Mouse (Mus musculus): ENCODE data around the gene Kcnh1. TPM values are rescaled to one million over a fixed set of nuclear protein-coding genes. Genes with fewer than 3 reads are reported as not detected.

Kcnh1 gene
- polyA plus RNA-seq, 1 experiment from 2014 or later, result 0.81 TPM

DNA sequence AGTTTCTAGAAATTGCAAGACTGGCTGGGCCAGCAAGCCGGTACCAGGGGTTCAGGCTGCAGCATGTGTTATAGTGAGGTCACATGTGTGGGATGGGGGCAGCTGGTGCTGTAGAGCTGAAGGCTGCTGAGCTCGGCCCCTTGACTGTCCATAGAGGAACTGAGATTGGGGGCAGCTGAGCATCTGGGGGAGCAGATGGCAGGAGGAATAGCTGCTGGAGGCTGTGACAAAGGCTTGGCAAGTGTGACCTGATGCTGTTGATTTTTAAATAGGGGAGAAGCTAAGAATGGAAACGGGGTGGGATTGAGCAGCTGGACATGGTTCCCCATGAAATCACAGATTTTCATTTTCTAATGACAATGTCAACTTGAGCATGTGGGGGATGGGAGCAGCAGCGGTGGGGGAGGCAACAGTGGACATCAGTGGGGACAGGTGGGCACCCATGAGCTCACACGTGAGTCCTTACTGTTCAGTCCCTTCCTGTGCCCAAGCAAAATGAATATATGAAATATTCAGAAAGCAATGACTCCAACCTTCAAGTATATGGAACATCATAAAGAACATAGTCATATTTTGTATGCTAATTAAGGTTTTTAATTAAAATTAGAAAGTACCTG is 367.5 kb downstream of the Kcnh1 start:
- H3K36me3 ChIP-seq (ENCODE audit: poor library complexity, severe bottlenecking), result no peaks in the 10 kb centered on the region
- H3K9me3 ChIP-seq (replicated peaks), result no peaks in the 10 kb centered on the region
- no peak overlapping the region for H3K9ac ChIP-seq
- H3K4me2 ChIP-seq, result no peak overlapping the region
- peaks cover 14% of the 10 kb centered on the region for H3K4me1 ChIP-seq
- H3K4me3 ChIP-seq, result no peak overlapping the region
- no peak; the same call in 1 of the 2 replicates for ATAC-seq
- 61% methylated on average over 5 of the region's 5 CpGs for WGBS
- no peak overlapping the region for H3K27ac ChIP-seq
- no peaks in the 10 kb centered on the region for H3K27me3 ChIP-seq

DNA sequence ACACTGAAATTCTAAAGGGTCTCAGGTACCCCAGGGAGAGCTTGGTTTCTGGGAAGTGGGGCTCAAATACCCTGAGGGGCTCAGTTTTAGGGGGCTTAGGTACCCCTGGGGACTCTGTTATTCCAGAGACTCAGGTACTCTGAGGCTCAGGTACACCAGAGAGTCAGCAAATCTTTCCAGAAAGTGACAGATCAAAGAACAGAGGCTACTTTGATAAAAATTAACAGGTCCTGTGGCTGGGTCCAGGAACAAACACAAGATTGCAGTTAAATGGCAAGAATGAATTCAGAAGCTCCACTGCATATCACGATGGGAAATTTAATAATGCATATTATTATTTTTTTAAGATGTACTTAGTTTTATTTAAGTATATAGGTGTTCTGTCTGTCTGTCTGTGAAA is 368.8 kb downstream of the Kcnh1 start:
- Histone ChIP-seq H3K4me3 (no peak overlapping the region), H3K4me2 (no peak overlapping the region), H3K27ac (no peak overlapping the region), H3K36me3 (ENCODE audit: poor library complexity, severe bottlenecking) (no peaks in the 10 kb centered on the region), H3K27me3 (no peaks in the 10 kb centered on the region), H3K9me3 (replicated peaks) (no peaks in the 10 kb centered on the region), H3K9ac (no peak overlapping the region), H3K4me1 (peaks cover 14% of the 10 kb centered on the region)
- ATAC-seq, result no peak
- whole genome bisulfite sequencing, result 92% methylated on average over 1 of the region's 1 CpGs

Other genes with a start within 250 kb of the Kcnh1 start
- 1.8 and 3.0 TPM in 2 replicates for gene Rd3, start 213.4 kb upstream of the Kcnh1 start, polyA plus RNA-seq (2015; fragmentation: Nextera tagmentation; extraction: Ambion mirVana)
- gene Traf5, start 98.2 kb upstream of the Kcnh1 start, polyA plus RNA-seq (2015; fragmentation: Nextera tagmentation; extraction: Ambion mirVana), result 2.7 and 4.1 TPM in 2 replicates
- gene Rcor3, start 52.7 kb upstream of the Kcnh1 start, polyA plus RNA-seq (2015; fragmentation: Nextera tagmentation; extraction: Ambion mirVana), result 20.3 and 22.2 TPM in 2 replicates

Measured in forebrain, embryonic 13.5 days (tissue).